Mouse (Mus musculus) leukemia stem cell, adult 10-12 weeks (primary cell): ENCODE data around the gene Bbof1. TPM values are rescaled to one million over a fixed set of nuclear protein-coding genes. Genes with fewer than 3 reads are reported as not detected.

Experiments
- polyA plus RNA-seq: library from polyadenylated mRNA; stranded (reverse); fragments of >175 nt; gene quantifications from 2 replicates; pipeline ENCODE4 v1.2.3, GENCODE M21; 2012; ENCODE audit warnings: low replicate concordance

Bbof1 gene
- polyA plus RNA-seq: 0.41 and 0.51 TPM in 2 replicates

DNA sequence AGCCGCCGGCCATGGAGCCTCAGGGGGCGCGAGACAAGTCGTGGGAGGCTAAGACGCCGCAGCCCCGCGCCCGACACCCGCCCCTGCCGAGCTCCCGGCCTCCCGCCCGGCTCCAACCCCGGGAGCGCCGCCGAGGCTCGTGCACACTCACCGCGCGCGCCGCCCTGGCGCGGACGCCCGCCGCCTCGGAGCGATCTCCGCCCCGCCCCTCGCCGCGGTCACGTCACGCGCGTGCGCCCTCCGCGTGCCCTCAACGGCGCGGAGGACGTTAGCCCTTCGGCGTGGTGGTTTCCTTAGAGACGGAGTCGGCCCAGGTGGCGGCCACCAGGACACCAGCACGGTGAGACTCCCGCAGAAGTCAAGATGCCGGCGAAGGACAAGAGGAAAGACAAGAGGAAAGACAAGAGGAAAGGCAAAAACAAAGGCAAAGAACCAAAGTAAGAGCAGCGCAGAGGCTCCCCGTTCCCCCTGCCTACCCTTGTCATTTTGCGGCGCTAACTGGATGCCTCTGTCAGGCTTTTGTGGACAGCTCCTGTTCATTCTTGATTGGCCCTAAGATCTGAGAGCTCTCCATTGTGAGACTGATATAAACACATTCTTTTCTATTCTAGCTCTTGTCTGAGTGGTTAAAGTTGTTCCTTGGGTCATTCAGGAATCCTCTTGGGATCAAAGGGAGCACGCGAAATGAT lies at the start of gene Bbof1, which contains the start of gene Entpd5:
Gene Bbof1, plus strand, starts transcription at position 253 of the 689 bp plus-strand sequence.
Gene Entpd5, minus strand, starts transcription at position 211 of the 689 bp plus-strand sequence.

DNA sequence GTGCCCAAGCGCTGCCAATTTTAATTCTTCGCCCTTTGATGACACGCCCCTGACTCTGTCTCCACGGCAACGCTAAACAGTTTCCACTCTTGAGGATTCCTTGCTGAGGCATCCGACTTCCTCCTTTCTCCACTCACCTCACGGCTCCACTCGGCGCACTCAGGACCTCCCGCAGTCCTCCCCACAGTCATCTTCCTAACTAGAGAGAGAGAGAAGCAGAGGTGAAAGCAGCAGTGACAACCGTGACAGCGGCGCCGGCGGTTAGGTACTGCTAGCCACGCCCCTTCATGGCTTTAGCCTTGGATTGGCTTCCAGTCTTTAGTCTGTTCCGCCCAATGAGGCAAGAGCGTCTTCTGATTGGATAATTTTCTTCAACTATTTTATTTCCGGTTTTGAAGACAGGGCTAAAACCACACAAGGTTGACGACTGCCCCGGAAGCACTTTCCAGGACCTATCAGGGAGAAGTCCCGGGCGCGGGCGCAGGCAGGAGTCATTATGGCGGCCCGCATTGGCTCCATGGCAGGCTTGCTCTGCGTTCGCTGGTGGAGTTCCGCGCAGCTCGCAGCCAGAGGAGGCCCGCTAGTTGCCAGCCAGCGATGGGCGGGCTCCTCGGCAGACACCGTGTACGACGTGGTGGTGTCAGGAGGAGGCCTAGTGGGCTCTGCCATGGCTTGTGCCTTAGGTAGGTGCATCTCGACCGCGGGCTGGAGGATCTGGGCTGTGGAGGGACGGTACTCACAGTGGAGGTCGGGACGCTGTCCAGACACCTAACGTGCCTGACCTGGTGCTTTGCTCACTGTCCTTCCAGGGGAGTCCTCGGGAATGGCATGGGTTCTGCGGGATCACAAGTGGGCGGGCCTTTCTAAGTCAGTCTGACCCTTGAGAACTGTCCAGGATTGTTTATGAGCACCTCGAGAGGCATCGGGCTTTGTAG lies 47.0 kb upstream of the Bbof1 start, which contains the start of the genes Coq6 and Fam161b:
Gene Coq6, plus strand, starts transcription at position 103 of the 935 bp plus-strand sequence.
Gene Fam161b, minus strand, starts transcription at position 279 of the 935 bp plus-strand sequence.

DNA sequence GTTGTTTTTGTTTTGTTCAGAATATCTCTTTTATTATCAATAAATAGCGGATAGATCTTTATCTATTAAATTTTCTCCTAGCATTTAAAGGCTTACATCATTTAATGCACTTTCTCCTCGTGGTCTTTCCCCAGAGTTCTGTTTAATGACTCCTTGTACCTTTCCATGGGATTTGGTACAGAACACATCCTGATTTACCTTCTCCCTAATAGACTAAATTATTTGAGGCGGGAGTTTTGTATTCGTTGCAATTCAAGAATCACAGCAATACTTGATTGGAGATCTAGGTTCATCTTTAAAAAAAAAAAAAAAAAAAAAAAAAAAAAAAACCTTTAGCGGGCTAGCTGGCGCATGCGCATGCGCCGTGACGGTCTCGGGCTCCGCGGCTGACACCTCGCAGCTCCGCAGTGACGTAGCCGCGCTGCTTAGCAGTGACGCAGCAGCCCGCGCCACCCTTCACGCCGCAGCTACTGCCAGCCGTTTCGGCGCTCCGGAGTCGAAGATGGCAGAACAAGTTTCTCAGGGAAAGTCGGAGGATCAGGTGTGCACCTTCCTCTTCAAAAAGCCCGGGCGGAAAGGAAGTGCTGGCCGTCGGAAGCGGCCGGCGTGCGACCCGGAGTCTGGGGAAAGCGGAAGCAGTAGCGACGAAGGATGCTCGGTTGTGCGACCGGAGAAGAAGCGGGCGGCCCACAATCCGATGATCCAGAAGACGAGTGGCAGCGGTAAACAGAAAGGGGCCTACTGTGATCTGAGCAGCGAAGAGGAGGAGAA lies 8.1 kb downstream of the Bbof1 start, which contains the start of gene Rnf113a2:
Gene Rnf113a2, plus strand, starts transcription at position 363 of the 771 bp plus-strand sequence.

DNA sequence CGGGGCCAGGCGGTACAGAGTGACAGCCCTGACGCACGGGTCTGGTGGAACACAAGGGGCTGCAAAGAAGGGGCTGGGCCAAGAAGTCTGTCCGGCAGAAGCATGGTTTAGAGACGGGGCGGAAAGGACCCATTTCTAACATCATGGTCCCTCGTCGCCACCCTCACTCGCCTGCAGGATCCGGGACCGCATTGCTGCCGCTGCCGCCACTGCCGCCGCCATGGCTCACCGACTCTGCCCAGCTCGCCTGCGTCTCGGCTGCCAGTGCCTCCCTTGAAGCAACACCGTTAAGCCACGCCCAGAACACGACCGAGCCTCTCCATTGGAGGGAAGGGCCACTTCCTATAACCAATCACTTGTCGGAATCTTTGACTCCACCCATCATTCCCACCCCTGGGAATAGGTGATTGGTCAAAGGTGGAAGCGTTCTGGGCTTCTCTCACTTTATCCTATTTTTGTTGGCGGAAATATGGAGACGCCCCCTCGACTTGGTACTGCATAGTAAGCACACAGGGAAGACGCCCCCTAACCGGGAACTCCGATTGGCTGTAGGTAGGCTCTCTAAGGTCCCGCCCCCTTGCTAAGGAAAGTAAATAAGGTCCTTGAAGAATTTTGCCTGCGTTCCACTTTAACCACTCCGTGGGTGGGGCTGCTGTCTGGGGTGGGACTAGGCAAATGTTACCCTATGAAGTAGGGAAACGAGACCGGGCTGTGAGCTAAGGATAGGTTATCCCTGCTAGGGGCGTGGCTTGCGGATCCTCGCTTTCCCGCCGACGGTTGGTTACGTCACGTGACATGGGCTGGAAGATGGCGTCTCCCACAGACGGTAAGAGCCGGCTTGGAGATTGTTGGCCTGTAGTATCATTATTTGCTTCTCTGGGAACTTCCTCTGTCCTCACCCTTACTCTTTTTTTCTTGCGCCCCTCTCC lies 42.1 kb downstream of the Bbof1 start, which contains the start of the genes Aldh6a1 and Lin52:
Gene Aldh6a1, minus strand, starts transcription at position 287 of the 929 bp plus-strand sequence.
Gene Lin52, plus strand, starts transcription at position 705 of the 929 bp plus-strand sequence.

Other genes starting within 250 kb of the Bbof1 start
- 52.1 and 104 TPM in 2 replicates for gene Elmsan1, start 190.2 kb upstream of the Bbof1 start, polyA plus RNA-seq
- 1.2 and 1.5 TPM in 2 replicates for gene Ptgr2, start 123.8 kb upstream of the Bbof1 start, polyA plus RNA-seq
- gene Zfp410, start 92.2 kb upstream of the Bbof1 start, polyA plus RNA-seq: 2.0 and 2.6 TPM in 2 replicates
- gene Coq6, start 47.4 kb upstream of the Bbof1 start, polyA plus RNA-seq: 4.8 and 9.2 TPM in 2 replicates
- gene Fam161b, start 47.2 kb upstream of the Bbof1 start, polyA plus RNA-seq: 0.49 TPM in 1 of 2 replicates, not detected in the other
- gene Entpd5, start within 50 bp of the Bbof1 start, polyA plus RNA-seq: 1.9 and 3.7 TPM in 2 replicates
- gene Rnf113a2, start 8.1 kb downstream of the Bbof1 start, polyA plus RNA-seq: 9.1 and 17.8 TPM in 2 replicates
- 0.42 and 4.0 TPM in 2 replicates for gene Aldh6a1, start 41.9 kb downstream of the Bbof1 start, polyA plus RNA-seq
- 0.36 and 1.0 TPM in 2 replicates for gene Lin52, start 42.4 kb downstream of the Bbof1 start, polyA plus RNA-seq
- not detected in 2 replicates for gene Vsx2, start 160.7 kb downstream of the Bbof1 start, polyA plus RNA-seq
- 3.3 and 3.4 TPM in 2 replicates for gene Abcd4, start 208.3 kb downstream of the Bbof1 start, polyA plus RNA-seq
- not detected in 2 replicates for gene Vrtn, start 231.9 kb downstream of the Bbof1 start, polyA plus RNA-seq